Mouse (Mus musculus) fibroblast of lung, adult 2 months (primary cell): ENCODE data around the gene Gpr156.

Experiments
- DNase-seq: peaks from one replicate; pipeline ENCODE4 v3.0.0-alpha.2; 2011; ENCODE audit warnings: low read depth

Gpr156 gene

DNA sequence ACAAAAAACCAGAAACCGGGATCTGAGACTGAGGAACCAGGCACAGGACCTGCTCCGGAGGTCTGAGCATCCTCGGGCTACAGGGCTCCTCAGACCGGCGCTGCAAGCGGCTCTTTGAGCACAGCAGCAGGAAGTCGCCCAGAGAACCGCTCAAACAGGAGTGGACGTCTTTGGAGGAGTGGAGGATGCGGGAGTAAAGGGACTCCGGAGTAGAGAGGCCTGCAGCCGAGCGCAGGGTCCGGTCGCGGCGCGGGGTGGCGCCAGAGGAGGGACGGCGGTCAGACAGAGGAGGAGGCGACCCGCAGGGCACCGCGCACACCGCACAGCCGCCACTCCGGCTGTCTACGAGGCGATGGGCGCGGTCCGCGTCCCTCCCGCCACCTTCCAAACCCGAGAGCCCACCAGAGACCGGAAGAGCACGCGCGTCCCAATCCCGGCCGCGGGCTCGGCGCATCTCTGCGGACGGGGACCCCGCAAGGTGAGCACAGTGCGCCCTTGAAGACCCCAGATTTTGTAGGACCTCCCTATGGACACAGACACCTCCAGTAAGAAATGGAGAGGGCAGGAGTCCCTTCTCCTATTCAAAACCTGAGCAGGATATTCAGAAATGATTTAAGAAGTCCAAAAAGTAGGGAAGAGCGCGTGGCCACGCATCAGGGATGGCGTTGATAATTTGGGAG is at the start of gene Gpr156:
TSS of gene Gpr156 (plus strand) at position 359 of the 680 bp plus-strand sequence.
- no peak for DNase-seq

DNA sequence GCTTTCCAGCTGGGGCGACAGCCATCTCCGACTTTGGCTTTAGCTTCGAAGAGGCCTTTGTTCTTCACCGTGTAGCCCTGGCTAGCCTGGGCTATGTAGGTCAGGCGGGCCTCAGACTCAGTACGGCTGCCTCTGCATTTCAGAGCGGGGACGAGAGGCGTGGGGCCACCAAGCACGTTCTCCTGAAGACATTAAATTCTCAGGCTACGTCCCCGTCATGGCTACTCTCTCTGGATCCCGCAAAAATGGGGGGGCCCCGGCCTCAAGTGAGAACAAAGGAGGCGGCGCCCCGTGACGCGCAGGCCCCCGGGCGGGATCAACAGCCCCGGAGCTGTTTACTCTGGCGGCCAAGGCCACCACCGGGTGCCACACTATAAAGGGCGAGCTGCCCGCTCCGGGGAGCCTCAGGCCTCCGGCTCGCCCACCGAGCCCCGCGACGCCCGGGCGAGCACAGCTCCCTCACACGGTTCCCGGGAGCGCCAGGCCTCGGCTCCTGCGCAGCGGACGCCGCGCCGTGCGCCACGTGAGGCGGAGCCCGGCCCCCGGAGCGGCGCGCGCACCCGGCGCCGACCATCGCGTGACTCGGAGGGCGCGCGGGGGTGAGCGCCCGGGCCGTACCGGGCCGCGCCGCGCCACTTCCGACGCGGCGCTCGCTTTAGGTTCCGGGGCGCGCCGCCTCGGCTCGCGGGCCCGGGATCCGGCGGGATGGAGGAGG is 48.3 kb upstream of the Gpr156 start, which contains the start of gene Lrrc58:
TSS of gene Lrrc58 (plus strand) at position 599 of the 715 bp plus-strand sequence.
- DNase-seq = peak; percentile 30

DNA sequence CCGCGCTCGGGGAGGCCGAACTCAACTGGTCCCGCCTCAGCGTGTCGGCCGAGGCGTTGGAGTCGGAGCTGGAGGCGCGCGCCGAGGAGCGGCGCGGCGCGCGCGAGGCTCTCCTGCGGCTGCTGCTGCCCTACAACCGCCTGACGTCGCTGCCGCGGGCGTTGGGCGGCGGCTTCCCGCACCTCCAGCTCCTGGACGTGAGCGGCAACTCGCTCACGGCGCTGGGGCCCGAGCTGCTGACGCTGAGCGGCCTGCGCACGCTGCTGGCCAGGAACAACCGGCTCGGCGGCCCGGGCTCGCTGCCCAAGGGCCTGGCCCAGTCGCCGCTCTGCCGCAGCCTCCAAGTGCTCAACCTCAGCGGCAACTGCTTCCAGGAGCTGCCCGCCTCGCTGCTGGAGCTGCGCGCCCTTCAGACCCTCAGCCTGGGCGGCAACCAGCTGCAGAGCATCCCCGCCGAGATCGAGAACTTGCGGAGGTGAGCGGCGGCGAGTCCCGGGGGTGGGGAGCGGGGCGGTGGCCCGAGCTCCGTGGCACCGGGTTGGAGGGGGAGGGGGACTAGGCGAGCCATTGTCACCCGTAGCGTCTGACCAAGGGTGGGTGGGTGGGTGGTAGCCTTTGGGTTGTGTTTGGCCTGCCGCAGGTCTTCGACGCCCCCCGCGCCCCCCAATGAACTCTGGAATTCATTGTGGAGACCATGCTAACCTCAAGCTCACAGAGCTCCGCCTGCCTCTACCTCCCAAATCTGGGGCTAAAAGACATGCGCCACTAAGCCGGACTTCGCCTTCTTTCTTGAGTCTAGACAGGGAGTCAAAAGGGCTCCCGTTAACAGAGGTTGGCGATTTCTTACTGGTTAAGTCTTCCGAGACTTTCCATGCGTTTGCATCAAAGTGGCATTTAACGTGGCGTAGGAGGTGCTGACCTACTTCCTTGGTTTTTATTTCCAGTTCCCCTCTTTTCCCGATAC is 47.5 kb upstream of the Gpr156 start:
- DNase-seq = no peak

DNA sequence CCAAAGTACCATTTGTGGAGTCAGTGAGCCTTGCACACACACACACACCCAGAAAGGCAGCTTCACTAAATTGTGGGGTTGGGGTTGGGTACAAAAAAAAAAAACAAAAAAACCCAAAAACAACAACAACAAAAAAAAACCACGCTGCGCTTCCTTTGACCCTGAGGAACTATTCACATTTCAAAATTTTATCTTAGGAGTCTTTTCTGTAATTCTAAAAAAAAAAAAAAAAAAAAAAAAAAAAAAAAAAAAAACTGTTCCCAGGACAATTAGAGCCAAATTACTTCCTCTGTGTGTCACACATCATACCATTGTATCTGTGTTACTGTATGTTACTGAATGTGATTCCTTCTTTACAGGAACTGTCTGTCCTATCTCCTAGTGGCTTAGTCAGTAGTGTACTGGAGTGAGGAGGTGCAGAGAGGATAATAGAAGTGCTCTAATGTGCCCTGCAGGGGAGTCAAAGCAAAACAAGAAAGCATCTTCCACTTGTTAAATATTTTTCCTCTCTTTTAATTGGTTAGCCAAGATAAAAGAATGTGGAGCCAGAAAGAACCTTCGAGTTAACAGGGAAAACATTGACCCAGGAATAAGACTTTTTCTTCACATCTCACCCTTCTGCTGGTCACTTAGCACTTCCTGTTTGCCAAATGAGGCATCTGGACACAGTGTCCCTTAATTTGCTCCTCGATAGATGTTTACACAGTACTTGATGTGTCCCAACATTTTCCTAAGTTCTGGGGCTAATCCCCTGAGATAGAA is 46.6 kb upstream of the Gpr156 start:
- DNase-seq = no peak

DNA sequence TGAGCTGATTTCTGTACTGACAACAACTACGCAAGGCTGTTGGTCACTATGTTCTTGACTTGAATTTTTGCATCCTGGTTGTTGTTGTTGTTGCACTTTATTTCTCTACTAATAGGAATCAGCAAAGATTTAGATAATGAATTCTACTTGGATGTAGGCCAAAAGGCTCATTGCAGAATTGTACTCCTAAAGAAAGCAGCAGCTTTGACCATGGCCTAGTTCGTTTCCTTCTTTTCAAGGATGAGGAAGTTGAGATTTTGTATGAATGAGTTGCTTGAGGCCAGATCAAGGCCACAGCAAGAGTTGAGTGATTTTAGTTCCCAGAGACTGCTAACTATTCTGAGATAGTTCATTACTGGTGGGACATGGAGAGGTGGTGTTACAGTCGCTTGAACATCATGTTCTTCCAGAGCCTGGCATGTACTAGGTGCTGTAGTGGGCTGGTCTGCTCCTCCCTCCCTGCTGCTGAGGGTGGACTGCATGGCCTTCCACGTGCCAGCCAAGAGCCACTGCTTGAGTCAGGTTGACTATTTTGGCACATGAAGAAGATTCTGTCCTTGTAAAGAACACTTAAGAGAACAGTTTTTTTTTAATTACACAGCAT is 45.1 kb upstream of the Gpr156 start:
- no peak for DNase-seq

DNA sequence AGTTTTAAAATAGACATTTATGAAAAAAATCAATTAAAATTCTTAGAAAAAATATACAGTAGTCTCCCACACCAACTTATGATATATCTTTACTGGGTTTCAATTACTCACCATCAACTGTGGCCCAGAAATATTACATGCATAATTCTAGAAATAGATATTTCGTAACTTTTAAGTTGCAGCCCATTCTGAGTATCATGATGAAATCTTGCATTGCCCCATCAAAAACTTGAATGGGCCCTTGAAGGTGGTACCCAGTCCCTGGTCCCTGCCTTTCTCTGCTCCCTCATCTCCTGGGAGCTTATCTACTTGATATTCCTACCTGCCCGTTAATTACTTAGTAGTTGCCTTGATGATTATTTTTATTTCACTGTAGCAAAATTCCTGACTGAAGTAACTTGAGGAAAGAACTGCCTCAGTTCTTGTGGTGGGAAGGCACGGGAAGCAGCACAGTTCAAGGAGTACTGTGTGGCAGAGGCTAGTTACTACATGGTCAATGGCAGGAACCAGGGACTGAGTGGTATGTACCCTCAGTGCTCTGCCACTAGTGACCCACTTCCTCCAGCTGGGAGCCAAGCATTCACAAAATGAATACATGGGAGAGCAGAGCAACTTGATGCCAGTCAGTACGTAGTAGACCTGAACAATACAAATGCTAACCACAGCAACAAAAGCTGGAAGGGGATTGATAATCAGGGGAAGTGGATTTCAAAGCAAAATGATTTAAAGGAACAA is 41.6 kb upstream of the Gpr156 start:
- no peak for DNase-seq

DNA sequence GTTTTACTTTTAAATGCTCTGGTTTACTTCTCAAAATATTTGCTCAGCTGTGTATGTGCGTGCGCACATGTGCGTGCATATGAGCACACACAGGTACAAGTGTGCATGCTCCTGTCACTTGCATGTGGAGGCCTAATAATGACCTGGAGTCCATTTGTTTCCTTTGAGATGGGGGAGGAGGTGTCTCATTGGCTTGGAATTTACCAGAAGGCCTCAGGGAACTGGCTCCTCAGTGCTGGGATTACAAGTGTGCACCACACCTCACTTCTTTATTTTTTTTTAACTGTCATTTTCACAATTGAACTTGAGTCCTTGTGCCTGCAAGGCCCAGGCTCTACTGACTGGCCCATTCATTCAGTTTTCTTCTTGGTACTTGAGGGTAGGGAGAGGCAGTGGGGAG is 38.9 kb upstream of the Gpr156 start:
- DNase-seq = no peak

DNA sequence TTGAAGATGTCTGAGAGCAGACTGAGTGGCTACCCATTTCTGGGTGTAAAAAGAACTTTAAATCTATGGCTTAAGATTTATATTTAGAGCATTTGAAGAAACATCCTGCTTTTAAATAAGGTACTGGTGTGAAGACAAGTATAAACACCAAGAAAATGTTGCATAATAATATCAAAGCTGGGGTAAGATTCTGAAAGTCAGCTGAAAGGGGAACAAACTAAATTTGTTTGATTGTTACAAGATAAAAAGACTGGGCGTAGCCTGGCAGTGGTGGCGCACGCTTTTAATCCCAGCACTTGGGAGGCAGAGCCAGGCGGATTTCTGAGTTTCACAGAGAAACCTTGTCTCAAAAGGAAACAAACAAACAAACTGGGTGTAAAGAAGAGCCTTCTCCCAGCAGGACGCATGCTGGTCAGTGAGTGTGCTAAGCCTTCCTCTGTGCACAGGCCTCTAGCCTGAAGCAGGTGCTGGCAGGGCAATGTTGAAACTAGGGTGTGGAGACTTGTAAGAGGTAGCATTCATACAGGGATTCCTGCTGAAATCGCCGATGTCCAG is 37.3 kb upstream of the Gpr156 start:
- DNase-seq = no peak

DNA sequence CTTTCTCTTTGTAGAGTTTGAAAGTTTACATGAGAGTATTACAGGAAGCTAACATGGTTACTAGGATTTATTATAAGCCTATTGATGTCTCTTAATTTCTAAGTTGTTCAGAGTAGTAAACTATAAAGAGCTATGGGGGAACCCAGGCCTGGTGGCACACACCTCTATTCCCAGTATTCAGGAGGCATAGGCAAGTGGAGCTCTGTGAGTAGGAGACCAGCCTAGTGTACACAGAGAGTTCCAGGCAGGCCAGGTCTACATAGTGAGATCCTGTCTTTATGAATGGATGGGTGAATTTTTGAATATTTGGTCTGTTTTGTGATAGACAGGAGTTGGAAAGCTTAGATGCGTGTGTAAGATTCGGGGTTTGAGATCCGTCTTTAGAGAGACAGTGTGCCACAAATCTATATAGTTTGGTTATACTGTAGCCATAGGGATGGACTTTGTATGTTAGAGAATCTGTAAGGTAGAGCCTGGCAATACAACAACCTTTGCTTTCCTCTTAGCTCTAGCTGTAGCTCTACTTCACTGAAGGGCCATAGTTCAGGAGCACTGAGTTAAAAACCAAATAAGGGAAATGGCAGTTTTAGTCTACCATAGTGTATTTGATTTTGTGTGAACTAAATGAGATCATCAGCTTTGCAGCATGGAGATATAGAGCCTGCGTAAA is 36.4 kb upstream of the Gpr156 start:
- DNase-seq = no peak

DNA sequence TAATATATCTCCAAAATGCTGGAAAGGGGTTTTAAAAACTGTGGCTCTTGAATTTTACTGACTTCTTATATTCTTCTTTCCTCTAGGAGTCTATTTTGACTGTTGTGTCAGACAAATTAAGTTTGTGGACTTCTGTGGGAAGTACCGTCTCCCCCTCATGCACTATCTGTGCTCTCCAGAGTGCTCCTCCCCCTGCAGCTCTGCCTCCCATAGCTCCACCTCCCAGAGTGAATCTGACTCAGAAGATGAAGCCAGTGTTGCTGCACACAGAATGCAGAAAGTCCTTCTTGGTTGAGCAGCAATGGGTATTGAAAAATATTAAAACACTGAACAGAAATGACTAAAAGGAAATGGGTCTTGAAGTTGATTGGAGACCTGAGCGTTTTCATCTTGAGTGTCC is 35.1 kb upstream of the Gpr156 start:
- DNase-seq = no peak

DNA sequence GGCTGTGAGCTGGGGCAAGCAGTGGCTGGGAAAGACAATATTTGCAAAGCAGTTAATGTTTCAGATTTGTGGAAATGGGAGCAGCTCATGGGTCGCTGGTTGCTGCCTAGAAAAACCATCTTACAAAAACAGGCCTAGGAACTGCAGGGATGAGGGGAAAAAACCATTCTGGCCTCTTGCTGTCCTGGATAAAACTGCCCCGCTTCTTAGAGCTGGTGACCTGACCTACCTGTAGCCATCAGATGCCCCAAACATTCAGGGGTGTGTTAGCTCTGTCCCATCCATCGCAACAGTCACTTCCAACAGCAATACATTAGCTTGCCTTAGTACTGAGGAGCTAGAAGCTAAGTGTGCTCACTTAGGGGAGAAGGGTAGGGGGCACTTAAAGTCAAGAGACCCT is 27.3 kb upstream of the Gpr156 start:
- no peak for DNase-seq

DNA sequence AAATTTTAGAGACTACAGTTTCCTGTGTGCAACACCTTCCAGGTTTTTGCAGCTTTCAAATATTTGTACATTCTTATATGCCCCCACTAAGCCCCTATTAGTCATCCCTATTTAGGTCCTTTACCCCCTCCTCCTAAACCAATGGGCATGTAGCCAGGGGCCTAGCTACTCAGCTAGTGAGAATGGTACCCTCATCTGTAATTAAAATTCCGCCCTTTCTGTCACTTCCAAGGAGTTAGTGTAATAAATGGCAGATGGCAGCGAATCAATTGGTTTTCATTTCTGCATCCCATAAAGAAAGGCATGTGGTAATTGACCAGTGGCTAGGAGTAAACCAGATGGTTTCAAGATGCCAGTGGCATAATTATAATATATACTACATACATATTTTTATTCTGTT is 23.6 kb upstream of the Gpr156 start:
- DNase-seq = no peak

DNA sequence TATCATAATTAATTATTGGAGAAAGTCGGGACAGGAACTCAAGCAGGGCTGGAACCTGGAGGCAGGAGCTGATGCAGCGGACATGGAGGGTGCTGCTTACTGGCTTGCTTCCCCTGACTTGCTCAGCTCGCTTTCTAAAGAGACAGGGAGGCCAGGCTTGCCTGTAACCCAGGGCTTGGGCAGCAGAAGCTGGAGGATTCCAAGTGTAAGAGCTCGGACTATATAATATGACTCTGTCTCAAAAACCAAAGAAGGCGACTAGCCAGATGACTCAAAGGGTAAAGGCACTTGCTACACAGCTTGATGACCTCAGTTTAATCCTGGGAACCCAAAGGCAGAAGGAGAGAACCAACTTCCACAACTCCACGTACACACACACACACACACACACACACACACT is 22.9 kb upstream of the Gpr156 start:
- peak; percentile 33 for DNase-seq

DNA sequence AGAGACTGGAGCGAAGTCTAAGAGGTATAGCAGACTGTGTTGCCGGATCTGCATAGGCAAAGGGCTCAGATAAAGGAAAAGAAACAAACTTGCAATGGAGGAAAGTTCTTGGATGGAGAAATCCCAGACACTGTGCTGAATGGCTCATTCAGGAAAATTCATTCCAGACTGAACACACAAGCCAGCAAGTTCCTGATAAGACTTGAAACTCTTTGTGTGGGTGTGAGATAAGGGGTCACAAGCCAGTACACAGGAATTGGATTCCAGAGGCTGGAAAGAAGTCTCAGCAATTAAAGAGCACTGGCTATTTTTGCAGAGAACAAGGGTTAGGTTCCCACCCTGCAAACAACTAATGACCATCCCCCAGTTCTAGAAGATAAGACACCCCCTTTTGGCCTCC is 22.4 kb upstream of the Gpr156 start:
- no peak for DNase-seq

DNA sequence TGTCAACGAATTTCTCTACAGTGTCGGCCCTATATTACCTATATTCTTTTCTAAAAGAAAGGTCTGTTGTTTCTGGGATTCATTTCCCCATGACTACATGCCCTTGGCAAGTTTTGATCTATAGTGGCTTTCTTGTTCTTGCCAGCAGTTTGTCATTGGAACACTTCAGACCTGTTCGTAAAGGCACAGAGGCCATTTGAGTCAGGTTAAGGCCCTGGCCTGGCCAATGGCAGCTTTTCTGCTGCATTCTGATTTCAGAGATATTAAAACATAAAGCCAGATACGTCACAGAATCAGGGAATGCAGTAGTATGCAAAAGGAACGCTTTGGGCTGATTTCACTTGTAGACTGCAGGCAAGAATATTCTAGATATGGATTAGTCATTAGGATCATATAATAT is 17.5 kb upstream of the Gpr156 start:
- no peak for DNase-seq

DNA sequence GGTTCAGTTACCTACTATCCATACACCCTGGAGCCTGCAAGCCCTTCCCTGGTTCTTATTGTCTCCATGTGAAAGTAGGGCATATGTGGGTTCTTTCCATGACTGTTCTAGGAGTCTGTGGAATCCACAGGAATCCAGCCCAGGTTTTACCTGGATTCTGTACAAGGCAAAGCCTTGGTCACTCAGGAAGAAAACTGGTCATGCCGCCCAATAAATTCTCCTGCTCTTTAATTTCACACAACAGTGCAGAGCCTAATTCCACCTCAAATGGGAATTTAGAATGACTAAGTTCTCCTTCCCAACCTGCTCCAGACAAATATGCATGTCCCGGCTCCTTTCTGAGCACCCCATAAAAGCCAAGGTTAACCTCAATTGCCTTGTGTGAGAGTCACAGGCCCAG is 16.9 kb upstream of the Gpr156 start:
- DNase-seq = no peak

DNA sequence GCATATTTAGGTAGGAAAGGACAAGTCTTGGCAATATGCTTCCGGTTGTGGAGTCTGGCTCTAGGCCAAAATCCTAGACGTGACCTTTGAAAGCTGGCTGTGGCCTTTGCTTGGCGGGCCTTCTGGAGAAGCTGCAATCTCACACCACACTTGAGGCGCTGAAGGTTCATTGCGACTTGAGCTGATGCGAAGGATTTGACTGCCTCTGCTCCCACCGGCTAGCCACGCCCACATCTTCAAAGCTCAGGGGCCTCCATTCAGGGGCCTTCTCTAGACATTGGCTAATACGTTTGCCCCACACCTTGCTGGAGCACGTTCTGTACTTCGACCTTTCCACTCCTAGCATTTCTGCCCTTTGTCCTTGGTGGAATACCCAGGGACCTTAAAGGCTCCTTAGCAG is 15.0 kb upstream of the Gpr156 start:
- no peak for DNase-seq

DNA sequence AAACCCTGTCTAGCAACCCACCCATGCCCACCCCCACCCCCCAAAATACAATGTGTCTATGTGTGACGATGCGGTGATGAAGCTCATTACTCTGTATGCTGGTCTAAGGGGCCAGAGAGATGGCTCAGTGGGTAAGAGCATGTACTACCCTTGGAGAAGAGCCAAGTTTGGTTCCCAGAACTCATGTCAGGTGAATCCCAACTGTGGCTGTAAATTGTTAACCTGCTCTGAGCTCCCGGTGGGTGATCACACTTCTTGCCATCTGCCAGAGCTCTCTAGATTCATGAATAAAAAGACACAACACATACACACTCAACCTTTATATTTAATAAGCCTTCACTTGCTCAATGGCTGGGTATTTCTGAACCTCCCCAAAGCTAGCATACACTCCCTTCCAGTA is 9.8 kb upstream of the Gpr156 start:
- no peak for DNase-seq

DNA sequence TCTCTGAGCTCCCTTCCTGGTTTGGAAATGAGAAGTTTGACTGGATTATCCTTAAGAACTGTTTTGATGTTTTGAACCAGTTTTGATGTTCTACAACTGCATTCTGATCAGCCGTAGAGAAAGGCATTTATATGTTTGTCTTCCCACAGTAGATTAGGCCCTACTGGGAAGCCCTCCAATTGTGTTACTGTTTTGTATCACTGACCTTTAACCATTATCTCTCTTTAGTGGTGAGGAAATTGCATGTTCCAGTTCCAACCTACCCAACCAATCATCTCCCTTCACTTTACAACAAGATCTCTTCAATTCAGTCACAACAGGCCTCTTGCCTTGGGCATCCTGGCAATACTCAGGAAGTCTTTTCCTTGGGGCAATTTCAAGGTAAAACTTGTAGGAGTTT is 5.2 kb upstream of the Gpr156 start:
- no peak for DNase-seq

DNA sequence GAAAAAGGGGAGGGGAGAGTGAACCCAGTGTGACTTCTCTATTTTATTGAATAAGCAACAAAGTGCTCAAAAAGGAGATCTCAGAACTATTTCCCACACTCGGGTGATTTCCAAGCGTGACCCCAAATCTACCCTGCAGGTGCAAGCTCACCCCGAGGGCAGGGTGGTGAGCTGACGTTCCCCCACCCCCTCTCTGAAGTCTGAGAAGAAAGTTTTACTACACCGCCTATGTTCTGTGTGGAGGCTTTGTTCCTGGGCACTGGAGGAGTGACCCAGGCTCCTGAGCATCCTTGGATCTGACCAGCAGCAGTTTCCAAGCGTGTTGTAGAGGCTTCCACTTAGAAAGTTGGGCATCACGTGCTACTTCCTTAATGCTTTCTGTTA is 514 bp downstream of the Gpr156 start:
- DNase-seq = no peak
